Mouse (Mus musculus) lung, postnatal 10 days (tissue): ENCODE measurements around the gene Fgf12.

Experiments used
- DNase-seq: peaks from one replicate; pipeline ENCODE4 v3.0.0; 2021

The Fgf12 gene

DNA sequence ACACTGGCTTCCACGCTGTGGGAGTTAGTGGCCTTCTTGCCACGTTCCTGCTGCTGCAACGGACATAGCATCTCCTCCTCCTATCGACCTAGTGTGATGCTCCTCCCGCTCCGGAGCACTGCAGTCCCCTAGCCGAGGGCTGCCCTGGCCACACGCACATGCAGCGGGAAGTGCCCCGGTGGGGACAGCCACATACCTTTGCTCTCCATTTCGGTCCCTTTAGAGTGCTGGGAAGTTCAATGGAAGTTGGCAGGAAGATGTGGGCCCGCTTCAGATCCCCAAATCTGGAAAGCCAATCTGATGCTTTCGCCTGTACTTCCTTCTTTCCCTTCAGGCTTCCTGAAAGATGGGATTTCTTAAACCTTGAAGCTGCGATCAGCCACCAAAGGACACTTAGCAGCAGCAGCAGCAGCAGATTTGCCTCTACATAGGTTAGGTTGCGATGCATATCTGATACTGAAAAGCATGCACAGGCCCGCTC, at the start of gene Fgf12:
Gene Fgf12, minus strand, starts transcription at position 431 of the 481 bp plus-strand sequence.
- DNase-seq, result no peak

GRCm38 (mm10) chr16:28793115-28793514, 40.2 kb upstream of the Fgf12 start:
- peak; percentile 36 for DNase-seq

DNA sequence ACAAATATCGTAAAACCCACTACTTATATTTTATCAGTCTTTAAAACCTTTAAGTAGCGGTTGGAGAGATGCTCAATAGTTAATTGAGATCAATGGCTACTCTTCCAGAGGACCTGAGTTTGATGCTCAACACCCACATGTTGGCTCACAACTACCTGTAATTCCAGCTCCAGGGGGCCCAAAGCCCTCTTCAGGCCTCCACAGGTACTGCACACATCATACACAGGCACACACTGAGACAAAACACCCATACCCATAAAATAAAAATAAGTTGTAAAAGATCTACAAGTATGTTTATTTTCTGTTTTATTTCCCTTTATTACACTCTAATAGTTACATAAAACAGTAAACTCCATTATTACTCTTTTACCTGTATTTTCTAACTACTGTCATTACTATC, 17.4 kb upstream of the Fgf12 start:
- DNase-seq, result no peak

DNA sequence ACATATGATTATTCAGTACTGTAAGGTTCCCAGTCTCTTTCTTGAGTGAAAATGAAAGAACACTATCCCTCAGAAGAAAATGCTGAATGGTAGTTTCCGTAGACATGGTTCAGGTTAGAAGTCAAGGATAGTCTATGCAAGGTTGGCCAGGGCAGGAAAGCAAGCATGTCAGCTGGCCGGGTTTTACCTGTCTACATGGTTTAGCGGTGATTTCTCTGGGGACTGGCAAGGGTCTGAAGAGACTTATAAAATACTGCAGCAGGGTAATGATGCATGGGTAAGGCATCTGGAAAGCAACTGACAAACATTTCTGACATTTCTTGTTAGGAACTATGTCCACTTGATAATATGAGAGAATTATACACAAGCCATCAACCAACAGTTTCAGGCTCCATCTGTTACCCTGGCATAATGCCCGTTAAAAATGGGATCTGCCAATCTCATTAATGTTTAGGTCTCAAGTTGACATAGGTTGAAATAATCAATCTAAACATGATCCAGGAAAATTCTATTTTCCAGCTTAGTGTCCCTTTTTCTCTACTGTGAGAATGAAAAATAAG, 8.6 kb upstream of the Fgf12 start:
- no peak for DNase-seq

GRCm38 (mm10) chr16:28753124-28753917, 453 bp upstream of the Fgf12 start:
- DNase-seq, result peak; percentile 47

GRCm38 (mm10) chr16:28734461-28734860, 18.4 kb downstream of the Fgf12 start:
- no peak for DNase-seq

- no peak for DNase-seq
These were observed 26.1 kb downstream of the Fgf12 start for GRCm38 (mm10) chr16:28726792-28727191.

GRCm38 (mm10) chr16:28706623-28707022, 46.2 kb downstream of the Fgf12 start:
- DNase-seq, result no peak

DNA sequence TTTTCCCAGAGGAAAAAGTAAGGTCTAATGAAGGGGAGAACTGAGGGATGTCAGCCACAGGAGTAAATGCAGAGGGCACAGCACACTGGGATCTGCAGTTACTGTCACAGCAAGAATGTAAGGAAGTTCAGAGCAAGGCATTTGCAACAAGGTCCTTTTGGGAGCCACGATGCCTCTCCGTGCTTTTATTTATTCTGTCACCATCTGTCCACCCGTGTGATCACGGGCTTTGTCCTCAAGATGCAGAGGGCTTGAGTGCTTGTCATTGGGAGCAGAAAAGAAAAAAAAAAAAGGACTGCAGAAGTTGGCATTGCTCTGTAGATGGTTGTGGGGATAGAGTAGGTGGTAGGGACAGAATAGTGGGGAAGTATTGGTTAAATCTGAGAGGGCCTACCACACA, 52.5 kb downstream of the Fgf12 start:
- no peak for DNase-seq

DNA sequence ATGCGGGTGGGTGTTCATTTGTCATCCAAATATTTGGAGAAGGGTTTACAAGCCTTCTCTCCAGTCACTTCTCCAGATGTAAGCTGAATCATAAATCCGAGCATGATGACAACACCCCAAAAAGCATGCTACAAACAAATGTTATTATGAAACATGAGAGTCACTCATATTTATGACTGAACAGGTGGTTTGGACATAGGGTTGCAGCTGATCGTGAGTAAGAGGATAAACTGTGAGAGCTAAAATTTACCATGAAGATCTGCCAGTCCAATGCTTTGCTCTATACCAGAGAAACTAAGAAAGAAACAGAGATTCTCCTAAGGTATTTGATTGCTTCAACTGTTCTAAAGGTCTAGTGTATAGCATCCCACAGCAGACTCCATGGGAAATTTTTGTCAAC, 56.0 kb downstream of the Fgf12 start:
- DNase-seq, result no peak

DNA sequence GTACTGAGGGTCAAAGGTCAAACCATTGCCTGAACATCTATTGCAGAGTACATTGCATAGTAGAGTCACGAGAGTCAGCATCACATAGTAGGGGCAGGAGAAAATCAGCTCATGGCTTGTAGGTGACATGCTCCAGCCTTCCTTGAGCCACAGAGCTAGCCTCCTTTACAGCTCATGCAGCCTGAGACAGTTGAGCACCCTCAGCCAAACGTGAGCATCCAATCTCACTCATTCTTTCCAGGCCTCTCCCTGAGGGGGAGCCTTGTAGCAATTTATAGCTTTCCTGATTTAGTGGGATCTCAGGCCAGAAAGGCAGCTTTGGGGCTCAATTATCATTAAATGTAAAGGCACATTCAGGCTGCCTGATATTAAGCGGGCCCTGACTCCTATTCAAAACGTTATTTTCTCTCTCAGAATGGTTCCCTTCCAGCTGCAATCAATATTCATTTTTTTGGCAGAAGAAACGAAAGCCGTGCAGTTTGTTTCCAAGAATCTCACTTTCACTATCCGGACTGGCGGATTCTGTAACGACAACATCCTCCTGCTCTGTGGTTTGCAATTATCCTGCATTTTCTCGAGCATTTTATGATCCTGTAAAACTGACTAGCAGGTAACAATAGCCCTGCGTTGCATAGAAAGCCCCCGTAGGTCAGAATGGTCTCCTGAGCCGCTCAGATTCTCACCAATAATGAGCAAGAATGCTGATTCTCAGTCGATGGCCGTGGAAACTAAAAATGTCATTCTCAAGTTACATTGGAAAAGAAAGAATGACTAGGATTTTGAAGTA, 58.6 kb downstream of the Fgf12 start:
- no peak for DNase-seq

DNA sequence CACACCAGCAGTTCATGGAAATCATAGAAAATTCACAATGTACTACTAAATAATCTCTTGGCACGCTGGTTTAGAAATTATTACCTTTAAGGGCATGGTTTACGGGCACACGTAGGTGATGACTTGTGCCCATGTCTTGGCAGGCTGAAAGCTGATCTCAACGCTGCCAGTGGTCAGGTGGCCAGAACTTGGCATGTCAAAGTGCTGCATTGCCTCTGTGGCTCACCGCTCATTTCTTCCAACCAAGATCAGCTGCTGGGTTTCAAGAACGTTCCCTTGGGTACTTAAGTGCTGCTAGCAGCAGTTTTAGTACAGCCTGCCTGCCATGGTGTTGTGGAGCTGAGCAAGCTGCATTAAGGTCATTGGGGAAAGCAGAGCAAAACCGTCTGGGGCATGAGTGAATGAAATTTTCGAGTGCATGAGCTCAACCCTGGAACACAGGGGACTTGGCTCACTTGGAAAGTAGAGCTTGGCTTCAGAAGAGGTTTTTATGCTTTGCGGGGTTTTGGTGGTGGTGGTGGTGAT, 63.9 kb downstream of the Fgf12 start:
- no peak for DNase-seq

GRCm38 (mm10) chr16:28681625-28682024, 71.2 kb downstream of the Fgf12 start:
- no peak for DNase-seq

- no peak for DNase-seq
These were observed 84.0 kb downstream of the Fgf12 start for GRCm38 (mm10) chr16:28668815-28669347.

DNA sequence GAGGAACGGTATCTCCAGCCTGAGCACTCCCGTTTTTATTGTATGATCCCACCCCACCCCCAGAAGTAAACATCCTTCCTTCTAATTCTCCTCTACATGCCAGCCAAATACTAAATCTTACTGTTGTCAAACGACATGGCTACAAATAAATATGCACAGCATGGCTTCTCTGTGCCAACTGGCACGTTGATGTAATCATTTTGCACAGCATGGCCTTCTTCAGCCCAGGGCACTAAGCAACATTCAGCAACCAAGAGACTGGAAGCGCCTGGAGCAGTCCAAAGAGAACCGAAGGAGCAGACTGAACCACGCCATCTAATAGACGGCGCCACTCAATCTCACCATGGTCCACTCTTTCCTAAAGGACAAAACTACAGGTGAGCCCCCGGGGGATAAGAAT, 100.2 kb downstream of the Fgf12 start:
- no peak for DNase-seq

DNA sequence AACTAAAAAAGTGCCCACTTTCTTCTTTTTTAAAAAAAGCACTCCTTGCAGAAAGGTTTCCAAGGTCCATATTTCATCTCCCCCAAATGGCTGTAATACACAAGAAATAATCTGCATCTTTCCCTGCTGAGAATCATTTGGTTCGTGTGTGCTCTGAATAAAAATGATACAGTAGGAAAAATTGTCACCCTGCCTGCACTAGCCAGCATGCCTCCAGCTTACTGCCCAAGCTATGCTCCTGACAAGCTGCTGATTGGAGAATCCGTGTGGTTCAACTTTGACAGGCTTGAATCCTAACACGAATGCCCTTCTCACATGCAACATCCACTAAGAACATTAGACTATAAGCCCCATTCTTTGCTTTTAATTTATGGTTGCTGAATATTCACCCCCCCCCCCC, 102.3 kb downstream of the Fgf12 start:
- DNase-seq, result no peak

DNA sequence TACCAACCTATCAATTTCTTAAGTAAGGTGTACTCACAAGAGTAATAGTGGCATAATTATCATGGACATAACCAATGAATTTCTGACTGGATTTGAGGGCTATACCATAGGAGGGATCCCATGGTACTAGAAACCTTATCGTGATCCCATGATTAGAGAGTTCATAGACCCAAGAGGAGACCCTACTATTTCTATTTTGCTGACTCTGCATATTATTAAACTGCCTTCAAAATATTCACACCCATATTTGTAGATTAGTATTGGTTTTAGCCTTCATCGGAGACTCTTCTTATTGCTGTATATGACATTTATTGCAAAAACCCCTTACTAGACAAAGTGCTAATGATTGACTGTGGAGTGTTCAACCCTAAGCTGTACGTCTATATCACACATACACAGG, 107.8 kb downstream of the Fgf12 start:
- no peak for DNase-seq

GRCm38 (mm10) chr16:28631721-28632120, 121.1 kb downstream of the Fgf12 start:
- DNase-seq, result no peak

- no peak for DNase-seq
These were observed 121.9 kb downstream of the Fgf12 start for GRCm38 (mm10) chr16:28630771-28631484.

GRCm38 (mm10) chr16:28626259-28626658, 126.6 kb downstream of the Fgf12 start:
- no peak for DNase-seq

DNA sequence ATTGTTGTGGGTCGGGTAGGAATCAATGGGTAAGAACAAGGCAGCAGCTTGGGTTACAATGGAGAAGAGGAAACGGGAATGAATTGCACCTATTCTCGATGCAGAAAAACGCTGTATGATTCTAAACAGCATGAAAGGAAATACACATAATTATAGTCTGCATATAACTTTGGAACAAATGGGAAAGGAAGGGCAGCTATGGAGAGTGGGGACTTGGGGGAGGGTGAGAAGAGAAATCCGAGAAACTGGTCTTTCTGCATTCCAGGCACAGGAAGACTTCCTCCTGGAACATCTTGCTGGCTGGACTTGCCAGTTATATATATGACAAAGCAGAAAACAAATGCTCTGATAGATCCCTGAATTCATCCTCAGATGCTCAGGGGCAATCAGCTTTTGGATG, 127.2 kb downstream of the Fgf12 start:
- DNase-seq, result no peak

GRCm38 (mm10) chr16:28614412-28614811, 138.5 kb downstream of the Fgf12 start:
- no peak for DNase-seq

GRCm38 (mm10) chr16:28610940-28611339, 141.9 kb downstream of the Fgf12 start:
- peak; percentile 21 for DNase-seq
